Mouse (Mus musculus) limb, embryonic 11.5 days (tissue): ENCODE data around the gene Il1a. TPM values are rescaled to one million over a fixed set of nuclear protein-coding genes. Genes with fewer than 3 reads are reported as not detected.

ENCODE experiments used
- ATAC-seq: fragments of 200-750 bp; cut with Nextera tagmentation; 2 replicates; pipeline ENCODE4 v1.8.0; 2017; ENCODE audit warnings: low read depth; ENCODE audit not compliant: insufficient number of reproducible peaks, low FRiP score, low TSS enrichment
- DNase-seq: peaks from one replicate; pipeline ENCODE4 v3.0.0-alpha.2; 2015; ENCODE audit warnings: low spot score
- H3K27ac ChIP-seq: fragments of 300-500 bp; sonication (generic); replicated peaks from 2 replicates; pipeline ENCODE4 v1.5.1; 2014; ENCODE audit warnings: low read depth, mild to moderate bottlenecking, low read length
- H3K27me3 ChIP-seq: fragments of 300-500 bp; sonication (generic); 2 replicates; pipeline ENCODE4 v1.6.1; 2014; ENCODE audit warnings: mild to moderate bottlenecking, low read length, mixed read lengths; ENCODE audit not compliant: control insufficient read depth, insufficient read depth
- H3K36me3 ChIP-seq: fragments of 300-500 bp; sonication (generic); 2 replicates; pipeline ENCODE4 v1.6.1; 2014; ENCODE audit warnings: mild to moderate bottlenecking, low read length, moderate library complexity, mixed read lengths; ENCODE audit not compliant: control insufficient read depth, insufficient read depth
- H3K4me1 ChIP-seq: fragments of 300-500 bp; sonication (generic); 2 replicates; pipeline ENCODE4 v1.6.1; 2014; ENCODE audit warnings: low read length, mixed read lengths; ENCODE audit not compliant: control insufficient read depth, insufficient read depth
- H3K4me2 ChIP-seq: fragments of 300-500 bp; sonication (generic); 2 replicates; pipeline ENCODE4 v1.6.1; 2014; ENCODE audit warnings: low read depth, mild to moderate bottlenecking, moderate library complexity; ENCODE audit not compliant: severe bottlenecking
- H3K4me3 ChIP-seq: fragments of 300-500 bp; sonication (generic); 2 replicates; pipeline ENCODE4 v1.5.1; 2014; ENCODE audit warnings: low read depth, low read length
- H3K9ac ChIP-seq: fragments of 300-500 bp; sonication (generic); 2 replicates; pipeline ENCODE4 v1.6.1; 2014; ENCODE audit warnings: mild to moderate bottlenecking, low read length
- H3K9me3 ChIP-seq: fragments of 300-500 bp; sonication (generic); 2 replicates; pipeline ENCODE4 v1.6.1; 2016; ENCODE audit warnings: low read length; ENCODE audit not compliant: control insufficient read depth
- WGBS: fragments of 180-500 bp; shearing (Covaris S2); extraction: QIAGEN DNeasy Blood & Tissue Kit; methylation state at CpG from one replicate; pipeline ENCODE4 v1.1.7; 2014; 5-methylcytosine and 5-hydroxymethylcytosine counted together
- polyA plus RNA-seq: library from polyadenylated mRNA; unstranded; fragments of >200 nt; fragmentation: Nextera tagmentation; extraction: Ambion mirVana; gene quantifications from 2 replicates; pipeline ENCODE4 v1.2.1, GENCODE M21; 2014

The Il1a gene
- polyA plus RNA-seq, 1 experiment from 2014 or later, result not detected

DNA sequence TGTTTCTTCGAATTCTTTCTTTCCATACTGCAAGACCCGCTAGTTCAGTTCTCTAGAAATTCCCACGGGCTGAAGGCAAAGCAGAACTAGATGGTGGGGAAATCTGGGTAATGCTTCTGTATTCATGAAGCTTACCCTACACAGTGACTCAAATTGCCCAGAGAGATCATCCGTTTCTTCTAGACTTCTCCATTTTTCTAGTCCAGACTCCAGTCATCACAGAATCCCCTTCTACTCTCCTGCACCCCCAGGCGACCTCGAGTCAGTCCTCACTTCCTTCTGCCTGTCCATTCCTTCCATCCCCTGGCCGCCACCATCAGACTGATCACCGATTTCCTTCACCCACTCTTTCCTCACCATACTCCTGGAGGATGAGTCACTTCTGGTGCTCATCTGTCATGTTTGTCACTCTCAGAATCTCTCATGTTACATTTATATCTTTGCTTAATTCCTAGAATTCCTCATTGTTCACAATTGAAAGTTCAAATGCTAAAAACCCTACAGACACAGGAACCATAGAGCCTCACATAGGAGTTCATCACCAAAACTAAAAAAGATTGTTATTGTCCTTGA, 10.3 kb upstream of the Il1a start:
- no peaks in the 10 kb centered on the region for H3K9me3 ChIP-seq
- ATAC-seq, result no peak
- no peak overlapping the region for H3K9ac ChIP-seq
- H3K4me1 ChIP-seq, result no peaks in the 10 kb centered on the region
- no peak for DNase-seq
- 84% methylated on average over 8 of the region's 8 CpGs for WGBS
- H3K4me2 ChIP-seq, result no peak overlapping the region
- H3K27me3 ChIP-seq, result no peaks in the 10 kb centered on the region
- no peaks in the 10 kb centered on the region for H3K36me3 ChIP-seq
- no peak overlapping the region for H3K4me3 ChIP-seq
- H3K27ac ChIP-seq, result no peak overlapping the region

DNA sequence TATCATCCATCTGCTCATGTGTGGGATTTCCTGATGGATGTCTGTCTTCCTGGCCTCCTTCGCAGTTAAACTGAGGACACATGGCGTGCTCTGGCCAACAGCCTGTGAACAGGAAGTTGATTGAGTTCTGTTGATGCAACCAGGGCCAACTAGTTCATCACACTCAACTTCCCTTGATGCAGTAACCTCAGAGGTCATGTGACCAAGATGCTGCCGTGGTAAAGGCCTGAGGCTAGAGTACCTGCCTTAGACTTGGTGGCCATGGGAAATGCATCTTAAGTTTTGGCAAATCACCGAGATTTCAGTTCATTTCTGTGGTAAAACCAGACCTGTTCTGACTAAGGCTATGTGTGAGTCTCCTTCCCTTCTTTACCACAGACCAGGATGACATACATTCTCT, 6.1 kb upstream of the Il1a start:
- Histone ChIP-seq H3K9me3 (no peaks in the 10 kb centered on the region), H3K9ac (no peak overlapping the region), H3K4me1 (no peaks in the 10 kb centered on the region), H3K4me3 (no peak overlapping the region), H3K36me3 (no peaks in the 10 kb centered on the region), H3K27ac (no peak overlapping the region), H3K27me3 (no peaks in the 10 kb centered on the region), H3K4me2 (no peak overlapping the region)
- WGBS, result 80% methylated on average over 4 of the region's 4 CpGs
- ATAC-seq (no peak), DNase-seq (no peak)

DNA sequence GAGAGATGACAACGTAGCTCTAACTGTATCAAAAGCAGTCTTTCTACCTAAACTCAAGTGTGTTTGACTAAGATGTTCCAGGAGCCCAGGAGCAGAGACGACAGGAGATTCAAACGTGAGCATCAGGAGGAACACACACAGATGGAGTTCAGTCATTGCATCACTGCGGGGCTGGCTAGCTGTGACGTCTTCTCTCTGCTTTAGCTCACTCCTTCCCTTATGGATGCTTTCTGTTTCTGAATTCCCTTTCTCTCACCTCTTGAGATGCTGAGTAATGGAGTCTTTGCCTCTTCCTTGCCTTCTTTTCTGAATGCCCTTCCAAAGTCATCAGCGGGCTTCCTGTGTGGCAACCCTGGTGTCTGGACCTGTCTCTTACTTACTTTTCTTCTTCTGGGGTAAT, 5.1 kb upstream of the Il1a start:
- no peak for DNase-seq
- H3K4me1 ChIP-seq, result no peaks in the 10 kb centered on the region
- 84% methylated on average over 6 of the region's 6 CpGs for WGBS
- H3K9me3 ChIP-seq, result no peaks in the 10 kb centered on the region
- no peaks in the 10 kb centered on the region for H3K27me3 ChIP-seq
- ATAC-seq, result no peak
- H3K4me3 ChIP-seq, result no peak overlapping the region
- no peak overlapping the region for H3K27ac ChIP-seq
- no peak overlapping the region for H3K9ac ChIP-seq
- H3K4me2 ChIP-seq, result no peak overlapping the region
- no peaks in the 10 kb centered on the region for H3K36me3 ChIP-seq

DNA sequence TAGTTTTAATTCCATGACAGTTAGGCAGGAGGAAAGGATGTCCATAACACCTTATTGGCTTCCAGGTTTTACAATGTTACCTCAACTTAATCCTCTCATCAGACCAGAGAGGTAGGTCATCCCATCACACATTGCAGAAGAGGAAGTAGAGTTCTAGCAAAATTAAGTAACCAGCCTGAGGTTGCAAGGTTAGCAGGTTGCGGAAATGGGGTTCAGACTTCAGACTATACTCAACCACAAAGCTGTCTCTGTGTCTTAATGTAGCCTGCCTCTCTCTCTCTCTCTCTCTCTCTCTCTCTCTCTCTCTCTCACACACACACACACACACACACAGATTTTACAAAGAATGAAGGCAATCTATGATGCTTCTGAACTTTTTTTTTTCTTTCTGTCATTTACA, 4.2 kb upstream of the Il1a start:
- H3K9ac ChIP-seq, result no peak overlapping the region
- 90% methylated on average over 1 of the region's 1 CpGs for WGBS
- no peaks in the 10 kb centered on the region for H3K27me3 ChIP-seq
- H3K4me2 ChIP-seq, result no peak overlapping the region
- DNase-seq (no peak), ATAC-seq (no peak)
- H3K36me3 ChIP-seq, result no peaks in the 10 kb centered on the region
- no peak overlapping the region for H3K27ac ChIP-seq
- H3K4me3 ChIP-seq, result no peak overlapping the region
- no peaks in the 10 kb centered on the region for H3K4me1 ChIP-seq
- no peaks in the 10 kb centered on the region for H3K9me3 ChIP-seq

DNA sequence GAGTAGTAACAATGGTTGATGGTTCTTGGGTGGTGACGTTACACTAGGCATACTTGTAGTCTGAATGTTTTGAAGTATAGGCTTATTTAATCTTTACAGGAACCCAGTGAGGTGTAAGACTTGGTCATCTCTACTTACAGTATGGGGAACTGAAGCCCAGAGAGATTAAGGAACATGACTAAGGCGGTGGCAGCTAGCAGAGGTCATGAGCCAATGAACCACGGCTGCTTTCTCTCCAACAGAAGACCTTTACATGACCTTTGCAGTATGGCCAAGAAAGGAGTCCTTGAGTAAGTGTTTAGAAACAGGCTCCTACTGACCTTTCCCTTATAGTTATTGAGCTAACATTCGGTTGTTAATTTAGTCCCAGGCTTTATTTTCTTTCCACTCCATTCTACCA, 3.8 kb downstream of the Il1a start:
- 81% methylated on average over 4 of the region's 4 CpGs for WGBS
- Histone ChIP-seq H3K27ac (no peak overlapping the region), H3K27me3 (no peaks in the 10 kb centered on the region), H3K9ac (no peak overlapping the region), H3K4me1 (no peaks in the 10 kb centered on the region), H3K9me3 (no peaks in the 10 kb centered on the region), H3K4me3 (no peak overlapping the region), H3K4me2 (no peak overlapping the region), H3K36me3 (no peaks in the 10 kb centered on the region)
- ATAC-seq (no peak), DNase-seq (no peak)

DNA sequence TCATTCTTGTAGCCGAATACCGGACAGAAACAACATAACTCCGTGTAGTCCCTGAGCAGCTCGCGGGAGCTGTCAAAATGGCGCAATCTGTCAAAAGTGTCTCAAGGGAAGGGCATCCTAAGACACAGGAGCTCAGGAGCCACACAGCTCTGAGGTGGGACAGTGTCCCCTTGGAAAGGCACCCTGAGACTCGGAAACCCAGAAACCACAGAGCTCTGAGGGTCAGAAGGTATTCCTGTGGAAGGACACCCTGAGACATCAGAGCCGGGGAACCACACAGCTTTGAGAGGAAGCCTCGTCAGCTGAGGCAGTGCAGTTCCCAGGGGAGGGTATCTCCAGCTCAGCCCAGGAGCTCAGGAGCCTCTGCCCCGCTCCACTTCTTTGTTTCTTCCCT, 12.2 kb downstream of the Il1a start:
- 5% methylated on average over 10 of the region's 10 CpGs for WGBS
- H3K9ac ChIP-seq, result peak overlapping the region; percentile 70
- peaks cover 3% of the 10 kb centered on the region for H3K36me3 ChIP-seq
- DNase-seq, result no peak
- H3K9me3 ChIP-seq, result no peaks in the 10 kb centered on the region
- H3K4me3 ChIP-seq, result peak overlapping the region; percentile 91
- H3K27ac ChIP-seq, result peak overlapping the region; percentile 52; the same call in 1 of the 2 replicates
- peak overlapping the region; percentile 85 for H3K4me2 ChIP-seq
- no peaks in the 10 kb centered on the region for H3K27me3 ChIP-seq
- peaks cover 10% of the 10 kb centered on the region; the same call in 1 of the 2 replicates for H3K4me1 ChIP-seq
- peak; percentile 50; the same call in 1 of the 2 replicates for ATAC-seq

DNA sequence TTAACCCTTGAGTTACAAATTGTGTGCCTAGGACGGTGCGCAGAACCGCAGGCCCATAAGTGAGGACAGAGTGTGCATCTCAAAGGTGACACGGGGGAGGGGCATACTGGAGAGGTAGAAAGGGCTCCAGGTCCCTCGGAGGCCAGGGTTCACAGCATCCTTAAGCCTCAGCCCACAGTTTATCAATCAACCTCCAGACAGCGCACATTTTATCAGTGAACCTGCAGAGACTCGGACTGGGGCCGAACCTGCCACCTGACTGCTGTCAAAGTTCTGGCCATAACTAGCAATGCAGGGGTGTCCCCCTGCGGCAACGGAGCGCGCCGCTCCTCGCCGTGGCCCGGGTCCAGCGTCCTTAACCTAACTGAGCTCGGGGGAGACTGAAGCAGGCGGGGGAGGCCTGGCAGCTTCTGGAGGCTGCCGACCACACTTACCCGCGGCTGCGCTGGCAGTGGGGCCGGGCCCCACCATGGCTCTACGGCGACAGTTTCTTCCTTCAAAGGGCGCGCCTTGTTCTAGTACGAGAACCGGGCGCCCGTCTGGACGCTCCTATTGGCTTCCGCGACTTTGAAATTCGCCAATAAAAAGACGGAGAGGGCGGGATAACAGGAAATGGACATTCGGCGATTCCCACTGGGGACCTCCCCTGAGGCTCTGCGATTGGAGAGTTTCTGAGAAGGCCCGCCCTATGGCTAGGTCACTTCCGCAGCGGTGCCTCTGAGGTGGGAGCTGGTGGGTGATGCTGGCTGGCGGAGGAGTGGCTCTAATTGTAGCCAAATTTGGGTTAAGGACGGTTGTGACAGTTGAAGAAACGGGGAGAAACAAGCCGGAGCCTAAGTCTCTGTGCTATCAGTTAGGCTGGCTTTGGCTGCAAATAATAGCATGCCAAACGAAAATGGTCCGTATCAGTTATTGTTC, 12.8 kb downstream of the Il1a start, which contains the start of gene Ckap2l:
TSS of gene Ckap2l (minus strand) at position 542 of the 918 bp plus-strand sequence.
- ATAC-seq, result peak; percentile 100
- peak within 1 kb of the TSS; percentile 91 for H3K4me3 ChIP-seq
- H3K9me3 ChIP-seq, result no peaks in the 10 kb centered on the region
- peaks cover 3% of the 10 kb centered on the region for H3K36me3 ChIP-seq
- H3K27ac ChIP-seq, result peak within 1 kb of the TSS; percentile 52; the same call in 1 of the 2 replicates
- H3K4me1 ChIP-seq, result peaks cover 10% of the 10 kb centered on the region; the same call in 1 of the 2 replicates
- H3K9ac ChIP-seq, result peak within 1 kb of the TSS; percentile 78
- WGBS, result under 1% methylated on average over 50 of the region's 50 CpGs
- DNase-seq, result peak; percentile 97
- H3K4me2 ChIP-seq, result peak within 1 kb of the TSS; percentile 85
- H3K27me3 ChIP-seq, result no peaks in the 10 kb centered on the region

DNA sequence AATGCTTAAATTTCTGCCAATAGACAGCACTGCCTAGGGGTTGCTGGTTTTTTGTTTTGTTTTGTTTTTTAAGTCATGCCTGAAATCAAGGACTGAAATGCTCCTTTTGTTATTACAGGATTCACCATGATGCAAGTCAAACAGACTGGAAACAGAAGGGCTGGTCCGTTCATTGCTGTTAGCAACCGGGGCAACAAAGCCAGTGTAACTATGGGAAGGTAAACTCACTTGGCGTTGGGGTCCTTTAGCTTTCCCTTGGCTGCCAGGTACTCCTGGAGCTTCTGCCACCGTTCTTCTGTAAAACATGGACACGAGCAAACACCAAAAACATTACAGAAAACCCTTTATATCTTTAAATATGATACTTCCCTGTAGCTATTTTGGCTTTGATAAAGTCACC, 13.7 kb downstream of the Il1a start:
- Histone ChIP-seq H3K27ac (no peak overlapping the region), H3K9me3 (no peaks in the 10 kb centered on the region)

More for the DNA sequence above, 13.7 kb downstream of the Il1a start:
- no peak for DNase-seq
- Histone ChIP-seq H3K4me2 (peak overlapping the region; percentile 59), H3K27me3 (no peaks in the 10 kb centered on the region), H3K9ac (peak overlapping the region; percentile 78), H3K36me3 (peaks cover 3% of the 10 kb centered on the region), H3K4me1 (peaks cover 10% of the 10 kb centered on the region; the same call in 1 of the 2 replicates), H3K4me3 (peak overlapping the region; percentile 91)
- no peak for ATAC-seq
- 80% methylated on average over 5 of the region's 5 CpGs for WGBS
